Mouse (Mus musculus): ENCODE measurements at regions not wholly inside any gene's neighbourhood (a gene's known extent, or its start where the extent isn't known, plus 50 kb on each side); places are given as distances from the start of the nearest gene placed in this dataset.

GRCm38 (mm10) chr1:62872771-62873170, 169.7 kb downstream of the Nrp2 start:
- TF ChIP-seq EP300 (IDR thresholded peaks at IDR 0.05): no peak
- TF ChIP-seq CTCF (IDR thresholded peaks at IDR 0.05): no peak
